Mouse (Mus musculus): ENCODE results near the gene Tnfsf14. TPM values are rescaled to one million over a fixed set of nuclear protein-coding genes. Genes with fewer than 3 reads are reported as not detected.
A peak's percentile ranks its signal among the peaks of the same experiment; 100 is the strongest.

The Tnfsf14 gene
- polyA plus RNA-seq (2012; rRNA removed): 6.5 and 6.7 TPM in 2 replicates

- TF ChIP-seq POLR2A (IDR thresholded peaks at IDR 0.05; ENCODE audit: control insufficient read depth, extremely low read depth, insufficient read depth, low read length, poor library complexity) (0 out of 2 replicates have a peak, but pooled peaks have one; percentile 35), CTCF (IDR thresholded peaks at IDR 0.05; ENCODE audit: borderline replicate concordance, control insufficient read depth, extremely low read depth, insufficient read depth, low read length, poor library complexity) (peak; percentile 21; the same call in 1 of the 2 replicates)
- Histone ChIP-seq H3K27me3 (ENCODE audit: control insufficient read depth, insufficient read depth, low read length) (no peaks in the 10 kb centered on the region), H3K27ac (ENCODE audit: control insufficient read depth, insufficient read depth, low read length) (peak within 1 kb of the TSS; percentile 85), H3K36me3 (ENCODE audit: control insufficient read depth, insufficient read depth, low read length) (no peaks in the 10 kb centered on the region), H3K4me3 (ENCODE audit: control insufficient read depth, insufficient read depth, low read length) (peak within 1 kb of the TSS; percentile 36), H3K4me1 (replicated peaks; ENCODE audit: control insufficient read depth, insufficient read depth, low read length) (peaks cover 36% of the 10 kb centered on the region)
- WGBS: 4% methylated on average over 11 of the region's 11 CpGs
- DNase-seq: peak; percentile 72
These were observed at the start of gene Tnfsf14 for GRCm38 (mm10) chr17:57194041-57194507. Tnfsf14 (minus strand) TSS chr17:57194177.

- no peak overlapping the region for H3K27ac ChIP-seq (ENCODE audit: control insufficient read depth, insufficient read depth, low read length)
These were observed 43.2 kb upstream of the Tnfsf14 start for GRCm38 (mm10) chr17:57237181-57237580.

GRCm38 (mm10) chr17:57235803-57236202 lies 41.8 kb upstream of the Tnfsf14 start:
- no peaks in the 10 kb centered on the region for H3K27me3 ChIP-seq (ENCODE audit: control insufficient read depth, insufficient read depth, low read length)
- H3K4me3 ChIP-seq (ENCODE audit: control insufficient read depth, insufficient read depth, low read length): no peak overlapping the region
- DNase-seq: no peak
- peaks cover 27% of the 10 kb centered on the region for H3K36me3 ChIP-seq (ENCODE audit: control insufficient read depth, insufficient read depth, low read length)
- TF ChIP-seq CTCF (IDR thresholded peaks at IDR 0.05; ENCODE audit: borderline replicate concordance, control insufficient read depth, extremely low read depth, insufficient read depth, low read length, poor library complexity): no peak
- TF ChIP-seq POLR2A (IDR thresholded peaks at IDR 0.05; ENCODE audit: control insufficient read depth, extremely low read depth, insufficient read depth, low read length, poor library complexity): no peak
- no peak overlapping the region for H3K27ac ChIP-seq (ENCODE audit: control insufficient read depth, insufficient read depth, low read length)
- H3K4me1 ChIP-seq (replicated peaks; ENCODE audit: control insufficient read depth, insufficient read depth, low read length): no peaks in the 10 kb centered on the region
- 93% methylated on average over 5 of the region's 5 CpGs for WGBS

More at GRCm38 (mm10) chr17:57237181-57237580, 43.2 kb upstream of the Tnfsf14 start:
- Histone ChIP-seq H3K4me1 (replicated peaks; ENCODE audit: control insufficient read depth, insufficient read depth, low read length) (no peaks in the 10 kb centered on the region), H3K36me3 (ENCODE audit: control insufficient read depth, insufficient read depth, low read length) (peaks cover 27% of the 10 kb centered on the region), H3K27me3 (ENCODE audit: control insufficient read depth, insufficient read depth, low read length) (no peaks in the 10 kb centered on the region), H3K4me3 (ENCODE audit: control insufficient read depth, insufficient read depth, low read length) (no peak overlapping the region)
- DNase-seq: no peak
- TF ChIP-seq POLR2A (IDR thresholded peaks at IDR 0.05; ENCODE audit: control insufficient read depth, extremely low read depth, insufficient read depth, low read length, poor library complexity) (no peak), CTCF (IDR thresholded peaks at IDR 0.05; ENCODE audit: borderline replicate concordance, control insufficient read depth, extremely low read depth, insufficient read depth, low read length, poor library complexity) (no peak)
- 98% methylated on average over 9 of the region's 9 CpGs for WGBS

GRCm38 (mm10) chr17:57234254-57234928 lies 40.4 kb upstream of the Tnfsf14 start:
- Histone ChIP-seq H3K4me3 (ENCODE audit: control insufficient read depth, insufficient read depth, low read length) (no peak overlapping the region), H3K36me3 (ENCODE audit: control insufficient read depth, insufficient read depth, low read length) (peaks cover 27% of the 10 kb centered on the region), H3K27ac (ENCODE audit: control insufficient read depth, insufficient read depth, low read length) (no peak overlapping the region), H3K4me1 (replicated peaks; ENCODE audit: control insufficient read depth, insufficient read depth, low read length) (peaks cover 7% of the 10 kb centered on the region; the same call in 1 of the 2 replicates), H3K27me3 (ENCODE audit: control insufficient read depth, insufficient read depth, low read length) (no peaks in the 10 kb centered on the region)
- TF ChIP-seq POLR2A (IDR thresholded peaks at IDR 0.05; ENCODE audit: control insufficient read depth, extremely low read depth, insufficient read depth, low read length, poor library complexity): no peak
- no peak for TF ChIP-seq CTCF (IDR thresholded peaks at IDR 0.05; ENCODE audit: borderline replicate concordance, control insufficient read depth, extremely low read depth, insufficient read depth, low read length, poor library complexity)
- 99% methylated on average over 12 of the region's 12 CpGs for WGBS
- no peak for DNase-seq

GRCm38 (mm10) chr17:57233038-57233437 lies 39.1 kb upstream of the Tnfsf14 start:
- 75% methylated on average over 7 of the region's 7 CpGs for WGBS
- no peak for DNase-seq
- peaks cover 7% of the 10 kb centered on the region; the same call in 1 of the 2 replicates for H3K4me1 ChIP-seq (replicated peaks; ENCODE audit: control insufficient read depth, insufficient read depth, low read length)
- H3K27ac ChIP-seq (ENCODE audit: control insufficient read depth, insufficient read depth, low read length): no peak overlapping the region
- no peak overlapping the region for H3K4me3 ChIP-seq (ENCODE audit: control insufficient read depth, insufficient read depth, low read length)
- TF ChIP-seq POLR2A (IDR thresholded peaks at IDR 0.05; ENCODE audit: control insufficient read depth, extremely low read depth, insufficient read depth, low read length, poor library complexity) (no peak), CTCF (IDR thresholded peaks at IDR 0.05; ENCODE audit: borderline replicate concordance, control insufficient read depth, extremely low read depth, insufficient read depth, low read length, poor library complexity) (no peak)
- H3K27me3 ChIP-seq (ENCODE audit: control insufficient read depth, insufficient read depth, low read length): no peaks in the 10 kb centered on the region
- peaks cover 23% of the 10 kb centered on the region for H3K36me3 ChIP-seq (ENCODE audit: control insufficient read depth, insufficient read depth, low read length)

- no peak overlapping the region for H3K4me3 ChIP-seq (ENCODE audit: control insufficient read depth, insufficient read depth, low read length)
- H3K27ac ChIP-seq (ENCODE audit: control insufficient read depth, insufficient read depth, low read length): no peak overlapping the region
- H3K4me1 ChIP-seq (replicated peaks; ENCODE audit: control insufficient read depth, insufficient read depth, low read length): peaks cover 7% of the 10 kb centered on the region; the same call in 1 of the 2 replicates
- WGBS: 94% methylated on average over 1 of the region's 1 CpGs
- no peaks in the 10 kb centered on the region for H3K27me3 ChIP-seq (ENCODE audit: control insufficient read depth, insufficient read depth, low read length)
- peaks cover 14% of the 10 kb centered on the region for H3K36me3 ChIP-seq (ENCODE audit: control insufficient read depth, insufficient read depth, low read length)
- DNase-seq: no peak
- no peak for TF ChIP-seq CTCF (IDR thresholded peaks at IDR 0.05; ENCODE audit: borderline replicate concordance, control insufficient read depth, extremely low read depth, insufficient read depth, low read length, poor library complexity)
- TF ChIP-seq POLR2A (IDR thresholded peaks at IDR 0.05; ENCODE audit: control insufficient read depth, extremely low read depth, insufficient read depth, low read length, poor library complexity): no peak
These were observed 38.2 kb upstream of the Tnfsf14 start for GRCm38 (mm10) chr17:57232200-57232599.

Measured in thymus, adult 2 months (tissue).